26 mouse cellular contexts compared by ENCODE assay signal in the genomic region with DNA sequence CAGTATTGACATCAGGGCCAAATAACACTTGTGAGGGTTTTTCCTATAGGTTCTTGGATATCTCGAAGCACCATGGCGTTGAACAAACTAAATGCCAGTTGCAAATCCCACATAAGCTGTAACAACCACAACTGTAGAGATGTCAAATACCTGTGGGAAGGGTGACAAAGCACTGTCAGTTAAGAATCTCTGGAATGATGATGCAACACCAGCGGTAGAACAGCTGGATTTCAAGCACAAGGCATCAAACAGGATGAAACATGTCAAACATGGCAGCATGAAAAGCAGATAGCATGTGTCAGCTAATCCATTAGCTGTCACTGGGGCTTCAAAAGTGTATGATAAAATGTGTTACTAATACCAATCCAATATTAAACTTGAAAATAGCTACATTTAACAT.
DNase-seq lines count a peak whose midpoint lies in the region; ATAC-seq and TF ChIP-seq lines count a peak whose summit lies in the region.
"Had no signal": no experiment of that assay in that cellular context is flagged by ENCODE, and none has a peak within 500 bp of the region (broad histone marks: within the 10 kb centered on the region; RNA-seq: fewer than 3 reads in every experiment).

No protein-coding gene starts in this region.

- H3ac ChIP-seq in C2C12 (ENCODE audit: control insufficient read depth, insufficient read length, low read depth) (no peak overlapping the region), myocyte (ENCODE audit: control insufficient read depth, insufficient read length) (no peak overlapping the region)

- no peaks in the 10 kb centered on the region for H3K36me3 ChIP-seq in C2C12 (ENCODE audit: control insufficient read depth, insufficient read depth)
- no peaks in the 10 kb centered on the region for H3K36me3 ChIP-seq in myocyte (ENCODE audit: control insufficient read depth, insufficient read depth)
- no peaks in the 10 kb centered on the region for H3K36me3 ChIP-seq in midbrain, embryonic 14.5 days (ENCODE audit: control insufficient read depth, insufficient read depth, low read length)
- H3K36me3 ChIP-seq: G1E had no signal

- 78% methylated on average over 3 of the region's 3 CpGs for WGBS in midbrain, embryonic 14.5 days

- H3K9ac ChIP-seq in midbrain, embryonic 14.5 days (replicated peaks; ENCODE audit: low read length): no peak overlapping the region

- H3K4me2 ChIP-seq in myocyte (ENCODE audit: low read depth): no peak overlapping the region
- no peak overlapping the region for H3K4me2 ChIP-seq in midbrain, embryonic 14.5 days (ENCODE audit: low read length)

- ATAC-seq in midbrain, embryonic 14.5 days (ENCODE audit: low FRiP score, low TSS enrichment): no peak
- ATAC-seq in cerebellum, adult (ENCODE audit: insufficient number of reproducible peaks, low FRiP score, low TSS enrichment): no peak
- ATAC-seq: activated CD4-positive, CD25-positive, alpha-beta regulatory T cell, adult 4 months; CD4-positive, CD25-positive, alpha-beta regulatory T cell, adult 4 months; Patski had no signal

- TF ChIP-seq CTCF in C2C12 (IDR thresholded peaks at IDR 0.05; ENCODE audit: control insufficient read depth, insufficient read depth, insufficient read length): no peak

- DNase-seq in 3T3-L1 (ENCODE audit: low read depth, low spot score) (peak; percentile 56), adipocyte (ENCODE audit: low spot score) (no peak)
- peak; percentile 6 for DNase-seq in gonadal fat pad, adult 2 months (ENCODE audit: low read depth)
- no peak for DNase-seq in midbrain, embryonic 14.5 days
- no peak for DNase-seq in ovary, postnatal 10 days (ENCODE audit: low spot score)
- DNase-seq: adrenal gland, adult 2 months; adrenal gland, adult 8-10 months; adrenal gland, postnatal 10 days; adrenal gland, postnatal 14 days; adrenal gland, postnatal 25 days; adrenal gland, postnatal 36 days; B cell, adult 2 months; cerebellum, adult 11 months; cerebellum, adult 11-12 months; cerebellum, adult 18-20 months; cerebellum, adult 2 months; cerebellum, adult 8-10 months; cerebellum, adult 9-10 months had no signal

- H3K4me3 ChIP-seq in C2C12 (ENCODE audit: insufficient read depth, poor library complexity, severe bottlenecking) (no peak overlapping the region), myocyte (no peak overlapping the region)
- H3K4me3 ChIP-seq in midbrain, embryonic 14.5 days (replicated peaks; ENCODE audit: low read depth, low read length): no peak overlapping the region

- H3K27me3 ChIP-seq in C2C12 (ENCODE audit: control insufficient read depth, insufficient read depth, insufficient read length) (no peaks in the 10 kb centered on the region), myocyte (ENCODE audit: control insufficient read depth, insufficient read depth, insufficient read length) (no peaks in the 10 kb centered on the region)
- H3K27me3 ChIP-seq in midbrain, embryonic 14.5 days (ENCODE audit: control insufficient read depth, insufficient read depth, low read length): no peaks in the 10 kb centered on the region
- H3K27me3 ChIP-seq: CH12.LX had no signal

- TF ChIP-seq POLR2A in myocyte (IDR thresholded peaks at IDR 0.05; ENCODE audit: insufficient read length, low read depth): no peak

- H3K9me3 ChIP-seq in midbrain, embryonic 14.5 days (ENCODE audit: control insufficient read depth, low read length): no peaks in the 10 kb centered on the region
- H3K9me3 ChIP-seq: G1E had no signal

- no peaks in the 10 kb centered on the region for H3K4me1 ChIP-seq in midbrain, embryonic 14.5 days (ENCODE audit: control insufficient read depth, insufficient read depth, low read length)

- no peak overlapping the region for H3K27ac ChIP-seq in midbrain, embryonic 14.5 days (replicated peaks; ENCODE audit: low read depth, low read length)

- H3K79me2 ChIP-seq in C2C12 (ENCODE audit: control insufficient read depth, insufficient read depth): no peaks in the 10 kb centered on the region
- H3K79me2 ChIP-seq in myocyte (ENCODE audit: control insufficient read depth, insufficient read depth): no peaks in the 10 kb centered on the region

- no peaks in the 10 kb centered on the region for H3K79me3 ChIP-seq in C2C12 (ENCODE audit: low read depth)

TF ChIP-seq in C2C12, 6 proteins besides CTCF, POLR2A, EP300 and RAD21:
- TF ChIP-seq MAX (IDR thresholded peaks at IDR 0.05) (no peak), MYOD1 (IDR thresholded peaks at IDR 0.05; ENCODE audit: control insufficient read depth, insufficient read length, low read depth) (peak; percentile 79), CEBPB (IDR thresholded peaks at IDR 0.05; ENCODE audit: low read depth) (peak; percentile 85), USF1 (IDR thresholded peaks at IDR 0.05; ENCODE audit: low read depth) (no peak), FOSL1 (IDR thresholded peaks at IDR 0.05; ENCODE audit: insufficient read depth, low read length, poor library complexity, severe bottlenecking) (no peak), MYOG (IDR thresholded peaks at IDR 0.05; ENCODE audit: control insufficient read depth, extremely low read depth, insufficient read length) (no peak)

TF ChIP-seq in myocyte, 11 proteins besides CTCF, POLR2A, EP300 and RAD21:
- TF ChIP-seq CEBPB (IDR thresholded peaks at IDR 0.05; ENCODE audit: insufficient read depth, poor library complexity, severe bottlenecking): peak; percentile 78
- TF ChIP-seq MAX (IDR thresholded peaks at IDR 0.05; ENCODE audit: low read depth): no peak

Comparison
In these comparisons a context has a peak if more than half of its experiments do, and no peak if none do; other contexts are left out.
1. DNase-seq: peak in 3T3-L1 (single experiment) and gonadal fat pad, adult 2 months (single experiment); none in adipocyte (single experiment), midbrain, embryonic 14.5 days (single experiment) and ovary, postnatal 10 days (single experiment).